Mouse (Mus musculus): ENCODE data around the gene Ldlrap1. TPM values are rescaled to one million over a fixed set of nuclear protein-coding genes. Genes with fewer than 3 reads are reported as not detected.

Gene Ldlrap1
- polyA plus RNA-seq, 1 experiment from 2014 or later = 16.5 TPM

GRCm38 (mm10) chr4:134734038-134734628 is 33.7 kb downstream of the Ldlrap1 start:
- peak; percentile 77 for ATAC-seq (ENCODE audit: insufficient number of reproducible peaks, low FRiP score)
- Histone ChIP-seq H3K4me3 (no peak overlapping the region), H3K9ac (no peak overlapping the region)

GRCm38 (mm10) chr4:134733371-134733770 is 34.5 kb downstream of the Ldlrap1 start:
- H3K27me3 ChIP-seq (replicated peaks) = no peaks in the 10 kb centered on the region; the same call in 1 of the 2 replicates
- H3K9ac ChIP-seq = no peak overlapping the region
- H3K9me3 ChIP-seq (replicated peaks) = no peaks in the 10 kb centered on the region
- ATAC-seq (ENCODE audit: insufficient number of reproducible peaks, low FRiP score) = no peak
- WGBS = 60% methylated on average over 9 of the region's 9 CpGs
- no peak overlapping the region for H3K4me2 ChIP-seq
- peaks cover 29% of the 10 kb centered on the region for H3K4me1 ChIP-seq (replicated peaks)
- H3K36me3 ChIP-seq = no peaks in the 10 kb centered on the region
- H3K27ac ChIP-seq (ENCODE audit: poor library complexity, severe bottlenecking) = no peak overlapping the region
- no peak overlapping the region for H3K4me3 ChIP-seq

More at GRCm38 (mm10) chr4:134734038-134734628, 33.7 kb downstream of the Ldlrap1 start:
- Histone ChIP-seq H3K27me3 (replicated peaks) (no peaks in the 10 kb centered on the region; the same call in 1 of the 2 replicates), H3K9me3 (replicated peaks) (no peaks in the 10 kb centered on the region), H3K4me1 (replicated peaks) (peaks cover 29% of the 10 kb centered on the region), H3K27ac (ENCODE audit: poor library complexity, severe bottlenecking) (no peak overlapping the region), H3K4me2 (peak overlapping the region; percentile 43), H3K36me3 (no peaks in the 10 kb centered on the region)
- WGBS = 6% methylated on average over 11 of the region's 13 CpGs

GRCm38 (mm10) chr4:134730106-134730505 is 37.7 kb downstream of the Ldlrap1 start:
- 3% methylated on average over 8 of the region's 8 CpGs for WGBS
- H3K9me3 ChIP-seq (replicated peaks) = no peaks in the 10 kb centered on the region
- H3K27ac ChIP-seq (ENCODE audit: poor library complexity, severe bottlenecking) = no peak overlapping the region
- no peak overlapping the region for H3K4me3 ChIP-seq
- no peaks in the 10 kb centered on the region for H3K36me3 ChIP-seq
- peak overlapping the region; percentile 32; the same call in 1 of the 2 replicates for H3K9ac ChIP-seq
- peaks cover 35% of the 10 kb centered on the region for H3K4me1 ChIP-seq (replicated peaks)
- H3K27me3 ChIP-seq (replicated peaks) = no peaks in the 10 kb centered on the region; the same call in 1 of the 2 replicates
- ATAC-seq (ENCODE audit: insufficient number of reproducible peaks, low FRiP score) = peak; percentile 9; the same call in 1 of the 2 replicates
- H3K4me2 ChIP-seq = peak overlapping the region; percentile 37

GRCm38 (mm10) chr4:134725735-134726345 is 42.0 kb downstream of the Ldlrap1 start:
- Histone ChIP-seq H3K27ac (ENCODE audit: poor library complexity, severe bottlenecking) (no peak overlapping the region), H3K9me3 (replicated peaks) (no peaks in the 10 kb centered on the region), H3K4me2 (no peak overlapping the region), H3K36me3 (no peaks in the 10 kb centered on the region), H3K4me1 (replicated peaks) (peaks cover 33% of the 10 kb centered on the region), H3K27me3 (replicated peaks) (no peaks in the 10 kb centered on the region), H3K9ac (no peak overlapping the region), H3K4me3 (no peak overlapping the region)
- WGBS = 67% methylated on average over 13 of the region's 13 CpGs
- ATAC-seq (ENCODE audit: insufficient number of reproducible peaks, low FRiP score) = no peak

- ATAC-seq (ENCODE audit: insufficient number of reproducible peaks, low FRiP score) = no peak; the same call in 1 of the 2 replicates
- Histone ChIP-seq H3K4me1 (replicated peaks) (peaks cover 24% of the 10 kb centered on the region), H3K9ac (no peak overlapping the region), H3K27ac (ENCODE audit: poor library complexity, severe bottlenecking) (0 out of 2 replicates have a peak overlapping the region, but pooled peaks have one; percentile 22), H3K4me2 (no peak overlapping the region), H3K36me3 (no peaks in the 10 kb centered on the region), H3K27me3 (replicated peaks) (no peaks in the 10 kb centered on the region), H3K9me3 (replicated peaks) (no peaks in the 10 kb centered on the region), H3K4me3 (no peak overlapping the region)
- WGBS = 50% methylated on average over 4 of the region's 4 CpGs
Measured at GRCm38 (mm10) chr4:134724974-134725373, 42.9 kb downstream of the Ldlrap1 start.

GRCm38 (mm10) chr4:134723251-134723650 is 44.6 kb downstream of the Ldlrap1 start:
- 72% methylated on average over 3 of the region's 3 CpGs for whole genome bisulfite sequencing
- Histone ChIP-seq H3K9me3 (replicated peaks) (no peaks in the 10 kb centered on the region), H3K27me3 (replicated peaks) (no peaks in the 10 kb centered on the region), H3K4me1 (replicated peaks) (peaks cover 17% of the 10 kb centered on the region), H3K9ac (no peak overlapping the region), H3K4me2 (no peak overlapping the region), H3K27ac (ENCODE audit: poor library complexity, severe bottlenecking) (no peak overlapping the region), H3K4me3 (no peak overlapping the region), H3K36me3 (no peaks in the 10 kb centered on the region)
- no peak for ATAC-seq (ENCODE audit: insufficient number of reproducible peaks, low FRiP score)

GRCm38 (mm10) chr4:134721076-134721475 is 46.7 kb downstream of the Ldlrap1 start:
- ATAC-seq (ENCODE audit: insufficient number of reproducible peaks, low FRiP score) = no peak
- no peak overlapping the region for H3K27ac ChIP-seq (ENCODE audit: poor library complexity, severe bottlenecking)
- H3K36me3 ChIP-seq = no peaks in the 10 kb centered on the region
- WGBS = 90% methylated on average over 6 of the region's 6 CpGs
- no peak overlapping the region for H3K4me3 ChIP-seq
- H3K4me1 ChIP-seq (replicated peaks) = peaks cover 17% of the 10 kb centered on the region
- no peaks in the 10 kb centered on the region for H3K9me3 ChIP-seq (replicated peaks)
- H3K9ac ChIP-seq = no peak overlapping the region
- no peak overlapping the region for H3K4me2 ChIP-seq
- H3K27me3 ChIP-seq (replicated peaks) = no peaks in the 10 kb centered on the region

- Histone ChIP-seq H3K9ac (no peak overlapping the region), H3K4me2 (no peak overlapping the region), H3K9me3 (replicated peaks) (no peaks in the 10 kb centered on the region), H3K4me3 (no peak overlapping the region), H3K27ac (ENCODE audit: poor library complexity, severe bottlenecking) (no peak overlapping the region), H3K27me3 (replicated peaks) (no peaks in the 10 kb centered on the region), H3K4me1 (replicated peaks) (peaks cover 14% of the 10 kb centered on the region), H3K36me3 (no peaks in the 10 kb centered on the region)
- ATAC-seq (ENCODE audit: insufficient number of reproducible peaks, low FRiP score) = no peak
- 57% methylated on average over 3 of the region's 3 CpGs for WGBS
Measured at GRCm38 (mm10) chr4:134720371-134720770, 47.5 kb downstream of the Ldlrap1 start.

GRCm38 (mm10) chr4:134719489-134719888 is 48.3 kb downstream of the Ldlrap1 start:
- H3K27me3 ChIP-seq (replicated peaks) = no peaks in the 10 kb centered on the region
- WGBS = 40% methylated on average over 8 of the region's 8 CpGs
- H3K9ac ChIP-seq = no peak overlapping the region
- H3K27ac ChIP-seq (ENCODE audit: poor library complexity, severe bottlenecking) = no peak overlapping the region
- no peaks in the 10 kb centered on the region for H3K36me3 ChIP-seq
- no peak overlapping the region for H3K4me2 ChIP-seq
- no peaks in the 10 kb centered on the region for H3K9me3 ChIP-seq (replicated peaks)
- no peak overlapping the region for H3K4me3 ChIP-seq
- H3K4me1 ChIP-seq (replicated peaks) = 0 out of 2 replicates have a peak, but pooled peaks cover 6% of the 10 kb centered on the region
- ATAC-seq (ENCODE audit: insufficient number of reproducible peaks, low FRiP score) = peak; percentile 68; the same call in 1 of the 2 replicates

GRCm38 (mm10) chr4:134713937-134714336 is 53.9 kb downstream of the Ldlrap1 start:
- Histone ChIP-seq H3K4me3 (no peak overlapping the region), H3K9me3 (replicated peaks) (no peaks in the 10 kb centered on the region; the same call in 1 of the 2 replicates), H3K9ac (0 out of 2 replicates have a peak overlapping the region, but pooled peaks have one; percentile 31), H3K36me3 (no peaks in the 10 kb centered on the region), H3K4me2 (peak overlapping the region; percentile 49), H3K27ac (ENCODE audit: poor library complexity, severe bottlenecking) (no peak overlapping the region), H3K27me3 (replicated peaks) (no peaks in the 10 kb centered on the region), H3K4me1 (replicated peaks) (peaks cover 22% of the 10 kb centered on the region)
- ATAC-seq (ENCODE audit: insufficient number of reproducible peaks, low FRiP score) = peak; percentile 91
- WGBS = 5% methylated on average over 8 of the region's 8 CpGs

- WGBS = 60% methylated on average over 5 of the region's 5 CpGs
- H3K4me3 ChIP-seq = no peak overlapping the region
- H3K9me3 ChIP-seq (replicated peaks) = no peaks in the 10 kb centered on the region; the same call in 1 of the 2 replicates
- no peak for ATAC-seq (ENCODE audit: insufficient number of reproducible peaks, low FRiP score)
- H3K4me2 ChIP-seq = 0 out of 2 replicates have a peak overlapping the region, but pooled peaks have one; percentile 100
- no peak overlapping the region for H3K27ac ChIP-seq (ENCODE audit: poor library complexity, severe bottlenecking)
- no peak overlapping the region for H3K9ac ChIP-seq
- H3K4me1 ChIP-seq (replicated peaks) = peaks cover 41% of the 10 kb centered on the region
- no peaks in the 10 kb centered on the region; the same call in 1 of the 2 replicates for H3K27me3 ChIP-seq (replicated peaks)
- H3K36me3 ChIP-seq = no peaks in the 10 kb centered on the region; the same call in 1 of the 2 replicates
Measured at GRCm38 (mm10) chr4:134705311-134705710, 62.5 kb downstream of the Ldlrap1 start.
